Mouse (Mus musculus): Measurements from ENCODE around the gene Srrt.

Srrt gene

DNA sequence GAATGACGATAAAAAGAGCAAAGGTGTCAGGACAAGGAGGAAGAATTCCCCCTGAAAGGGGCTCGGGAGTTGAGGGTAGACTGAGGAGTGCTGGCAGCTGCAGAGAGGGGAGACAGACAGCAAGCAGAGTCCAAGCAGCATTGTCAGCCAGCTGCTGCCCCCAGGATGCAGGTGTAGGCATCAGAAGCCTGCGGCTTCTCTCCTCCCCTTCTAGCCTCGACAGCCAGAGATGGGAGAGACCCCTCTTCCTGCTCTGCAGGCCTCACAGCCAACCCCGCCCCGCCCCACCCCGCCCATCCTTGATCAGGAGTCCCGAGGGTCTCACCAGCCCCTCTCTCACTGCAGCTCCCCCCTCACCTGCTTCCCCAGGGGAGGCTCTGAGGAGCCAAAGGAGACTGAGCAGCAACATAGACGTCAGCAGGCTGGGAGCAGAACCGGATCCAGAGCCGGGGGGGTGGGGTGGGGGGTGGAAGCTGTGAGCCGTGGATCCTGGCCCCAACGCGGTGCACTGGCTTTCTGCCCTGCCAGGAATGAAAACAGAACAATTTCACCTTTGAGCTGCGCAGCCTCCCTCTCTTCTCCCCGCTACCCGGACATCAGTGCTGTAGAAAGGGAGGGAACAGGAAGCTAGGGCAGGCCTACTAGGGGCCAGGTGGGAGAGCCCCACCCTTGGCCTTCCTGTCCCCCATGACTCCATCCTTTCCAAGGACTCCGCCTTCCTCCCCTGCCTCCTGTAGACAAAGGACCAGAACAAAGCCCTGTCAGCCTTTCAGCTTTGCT, 39.2 kb downstream of the Srrt start:
- no peak for DNase-seq (ENCODE audit: low spot score in 2 of 2)

DNA sequence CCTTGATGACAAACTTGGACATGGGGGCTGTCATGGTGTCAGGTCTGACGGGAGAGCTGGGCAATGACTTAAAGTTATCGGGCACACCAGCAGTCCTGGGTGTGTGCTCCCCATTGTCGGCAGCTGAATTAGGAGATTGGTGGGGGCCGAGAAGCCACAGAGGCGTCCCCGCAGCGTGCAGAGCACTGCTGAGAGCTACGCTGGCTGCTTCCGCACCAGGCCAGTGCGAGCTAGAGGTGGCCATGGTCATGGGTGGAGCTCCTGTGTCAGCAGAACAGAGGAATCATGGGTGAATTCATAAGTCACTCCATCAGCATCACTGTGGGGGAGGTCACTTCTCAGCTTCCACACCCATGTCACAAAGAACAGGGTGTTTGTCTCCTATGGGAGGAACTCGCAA, 42.7 kb downstream of the Srrt start:
- DNase-seq (ENCODE audit: low spot score in 2 of 2) = no peak

DNA sequence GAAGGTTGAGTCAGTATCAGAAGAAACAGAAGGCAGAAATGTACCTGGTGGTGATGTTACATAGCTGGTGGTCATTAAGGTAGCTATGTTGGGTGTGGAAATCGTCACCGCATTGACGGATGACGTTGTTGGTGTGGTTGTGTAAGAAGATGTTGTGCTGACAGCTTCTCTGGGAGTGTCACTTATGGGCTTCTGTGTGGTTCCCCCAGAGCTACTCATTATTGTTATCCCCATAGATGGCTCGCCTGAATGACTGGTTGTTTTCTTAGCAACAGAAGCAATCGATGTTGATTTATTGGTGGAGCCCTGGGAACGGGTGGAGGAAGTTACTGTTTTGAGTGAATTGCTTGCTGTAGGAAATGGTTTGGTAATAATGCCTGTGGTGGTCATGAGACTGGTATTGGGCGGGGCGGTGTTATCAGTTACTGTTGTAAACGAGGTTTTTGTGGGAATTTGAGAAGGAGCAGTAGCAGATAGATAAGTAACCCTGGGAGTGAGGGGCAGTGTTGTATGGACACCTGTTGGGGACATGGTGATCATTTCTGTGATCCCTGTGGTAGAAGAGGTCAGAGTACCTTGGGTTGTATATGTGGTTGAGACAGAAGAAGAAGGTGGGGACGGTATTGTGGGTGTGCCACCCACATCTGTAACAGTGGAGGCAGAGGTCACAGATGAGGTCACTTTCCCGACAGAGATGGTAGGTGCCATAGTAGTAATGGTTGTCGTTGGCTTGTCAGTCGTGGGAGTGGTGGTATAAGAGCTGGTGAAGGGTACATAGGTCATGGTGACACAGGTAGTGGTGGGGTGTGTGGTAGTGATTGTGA, 43.4 kb downstream of the Srrt start:
- no peak for DNase-seq (ENCODE audit: low spot score in 2 of 2)

Measured in cerebellum, postnatal 4 days (tissue).